Comparison of ENCODE assay signal across 8 mouse cellular contexts in genomic region chr9:108489702-108490558, GRCm38 (mm10). TPM values are rescaled to one million over a fixed set of nuclear protein-coding genes. Genes with fewer than 3 reads are reported as not detected.
DNase-seq lines count a peak whose midpoint lies in the region; ATAC-seq and TF ChIP-seq lines count a peak whose summit lies in the region.

No protein-coding gene starts in this region.

- no peak for TF ChIP-seq POLR2A in olfactory bulb, adult 2 months (IDR thresholded peaks at IDR 0.05; ENCODE audit: insufficient read depth, low read depth, low read length)

- TF ChIP-seq CTCF in olfactory bulb, adult 2 months (IDR thresholded peaks at IDR 0.05; ENCODE audit: insufficient read depth, low read depth, low read length), result no peak

- WGBS in limb, embryonic 10.5 days, result 70% methylated on average over 26 of the region's 26 CpGs
- WGBS in olfactory bulb, adult 2 months, result 55% methylated on average over 26 of the region's 26 CpGs

- peaks cover 23% of the 10 kb centered on the region for H3K27me3 ChIP-seq in megakaryocyte, embryonic 14.5 days (replicated peaks)
- H3K27me3 ChIP-seq in limb, embryonic 10.5 days (ENCODE audit: low read depth, poor library complexity, severe bottlenecking), result no peaks in the 10 kb centered on the region

- peak overlapping the region; percentile 97 for H3K4me3 ChIP-seq in megakaryocyte, embryonic 14.5 days (replicated peaks)
- peak overlapping the region; percentile 98 for H3K4me3 ChIP-seq in limb, embryonic 10.5 days
- H3K4me3 ChIP-seq in olfactory bulb, adult 2 months (ENCODE audit: insufficient read depth, low read depth, low read length), result peak overlapping the region; percentile 81

- DNase-seq in cerebellum, adult 9-11 months, result peak; percentile 54
- no peak for DNase-seq in cerebellum, postnatal 4 days (ENCODE audit: low spot score in 2 of 2)
- no peak for DNase-seq in limb, embryonic 10.5 days (ENCODE audit: low spot score)
- no peak for DNase-seq in natural killer cell, adult 2 months (ENCODE audit: low spot score in 2 of 2)
- DNase-seq in right cerebral cortex, adult 18-20 months, result no peak

- peaks cover 31% of the 10 kb centered on the region for H3K36me3 ChIP-seq in megakaryocyte, embryonic 14.5 days (replicated peaks; ENCODE audit: low read length)
- peaks cover 85% of the 10 kb centered on the region for H3K36me3 ChIP-seq in limb, embryonic 10.5 days

- H3K27ac ChIP-seq in limb, embryonic 10.5 days, result peak overlapping the region; percentile 93
- peak overlapping the region; percentile 82 for H3K27ac ChIP-seq in olfactory bulb, adult 2 months (ENCODE audit: insufficient read depth, low read depth, low read length)

- ATAC-seq in megakaryocyte, adult 5-6 weeks (ENCODE audit: poor library complexity, severe bottlenecking), result no peak

- peaks cover 35% of the 10 kb centered on the region for H3K4me1 ChIP-seq in megakaryocyte, embryonic 14.5 days
- peaks cover 26% of the 10 kb centered on the region for H3K4me1 ChIP-seq in limb, embryonic 10.5 days
- H3K4me1 ChIP-seq in olfactory bulb, adult 2 months (ENCODE audit: control insufficient read depth, insufficient read depth, low read length), result peaks cover 20% of the 10 kb centered on the region

- H3K9me3 ChIP-seq in megakaryocyte, embryonic 14.5 days, result no peaks in the 10 kb centered on the region
- no peaks in the 10 kb centered on the region for H3K9me3 ChIP-seq in limb, embryonic 10.5 days (replicated peaks)

RNA-seq across cellular contexts. Expression of gene Usp19, which starts 0.5 kb away (rescaled TPM):
- 61.5 and 104 TPM in 2 replicates for polyA plus RNA-seq in megakaryocyte, embryonic 14.5 days (2012; ENCODE audit: insufficient read depth, low replicate concordance)
- 29.3 and 33.2 TPM in 2 replicates for total RNA-seq in megakaryocyte, adult 5-6 weeks (2015)
- 34.8 and 36.3 TPM in 2 replicates for total RNA-seq in megakaryocyte, adult 5-6 weeks (2017)
- polyA plus RNA-seq in limb, embryonic 10.5 days (2016; fragmentation: Nextera tagmentation; extraction: Ambion mirVana), result 87.2 and 107 TPM in 2 replicates
- 102 and 511 TPM in 2 replicates for polyA plus RNA-seq in olfactory bulb, adult 2 months (2012; ENCODE audit: insufficient read depth, insufficient read length, low replicate concordance, missing spikeins)

RNA-seq across cellular contexts. Expression of gene Lamb2, which starts 10.4 kb away (rescaled TPM):
- 0.04 TPM in 1 of 2 replicates, not detected in the other for polyA plus RNA-seq in megakaryocyte, embryonic 14.5 days (2012; ENCODE audit: insufficient read depth, low replicate concordance)
- 0.13 and 0.73 TPM in 2 replicates for total RNA-seq in megakaryocyte, adult 5-6 weeks (2015)
- 0.33 and 0.37 TPM in 2 replicates for total RNA-seq in megakaryocyte, adult 5-6 weeks (2017)
- polyA plus RNA-seq in limb, embryonic 10.5 days (2016; fragmentation: Nextera tagmentation; extraction: Ambion mirVana), result 19.7 and 31.6 TPM in 2 replicates
- polyA plus RNA-seq in olfactory bulb, adult 2 months (2012; ENCODE audit: insufficient read depth, insufficient read length, low replicate concordance, missing spikeins), result not detected in 2 replicates

RNA-seq across cellular contexts. Expression of gene Qars, which starts 17.6 kb away (rescaled TPM):
- 6.5 and 33.3 TPM in 2 replicates for polyA plus RNA-seq in megakaryocyte, embryonic 14.5 days (2012; ENCODE audit: insufficient read depth, low replicate concordance)
- 120 and 137 TPM in 2 replicates for total RNA-seq in megakaryocyte, adult 5-6 weeks (2015)
- total RNA-seq in megakaryocyte, adult 5-6 weeks (2017), result 130 and 144 TPM in 2 replicates
- polyA plus RNA-seq in limb, embryonic 10.5 days (2016; fragmentation: Nextera tagmentation; extraction: Ambion mirVana), result 124 and 127 TPM in 2 replicates
- polyA plus RNA-seq in olfactory bulb, adult 2 months (2012; ENCODE audit: insufficient read depth, insufficient read length, low replicate concordance, missing spikeins), result not detected in 2 replicates

RNA-seq across cellular contexts. Expression of gene Qrich1, which starts 26.7 kb away (rescaled TPM):
- polyA plus RNA-seq in megakaryocyte, embryonic 14.5 days (2012; ENCODE audit: insufficient read depth, low replicate concordance), result 22.0 and 38.5 TPM in 2 replicates
- 68.1 and 74.0 TPM in 2 replicates for total RNA-seq in megakaryocyte, adult 5-6 weeks (2015)
- total RNA-seq in megakaryocyte, adult 5-6 weeks (2017), result 97.9 and 109 TPM in 2 replicates
- 170 and 173 TPM in 2 replicates for polyA plus RNA-seq in limb, embryonic 10.5 days (2016; fragmentation: Nextera tagmentation; extraction: Ambion mirVana)
- not detected in 2 replicates for polyA plus RNA-seq in olfactory bulb, adult 2 months (2012; ENCODE audit: insufficient read depth, insufficient read length, low replicate concordance, missing spikeins)

RNA-seq across cellular contexts. Expression of gene Klhdc8b, which starts 28.5 kb away (rescaled TPM):
- 3.8 and 6.5 TPM in 2 replicates for polyA plus RNA-seq in megakaryocyte, embryonic 14.5 days (2012; ENCODE audit: insufficient read depth, low replicate concordance)
- total RNA-seq in megakaryocyte, adult 5-6 weeks (2015), result 0.16 and 0.33 TPM in 2 replicates
- total RNA-seq in megakaryocyte, adult 5-6 weeks (2017), result 1.0 and 1.3 TPM in 2 replicates
- polyA plus RNA-seq in limb, embryonic 10.5 days (2016; fragmentation: Nextera tagmentation; extraction: Ambion mirVana), result 10.9 and 17.8 TPM in 2 replicates
- polyA plus RNA-seq in olfactory bulb, adult 2 months (2012; ENCODE audit: insufficient read depth, insufficient read length, low replicate concordance, missing spikeins), result not detected in 2 replicates

Comparison
In these comparisons a context has a peak if more than half of its experiments do, and no peak if none do; other contexts are left out.
1. RNA of gene Lamb2, which starts 10.4 kb away (polyA plus RNA-seq): 19.7 to 31.6 TPM in limb, embryonic 10.5 days; 0.04 TPM in megakaryocyte, embryonic 14.5 days and not detected in olfactory bulb, adult 2 months; every median in the first group is over 10 times any median in the second.
2. Peak in every context shown above with its lines, with median percentiles within 50 percentile points of each other: H3K4me3 ChIP-seq.